Mouse (Mus musculus) cerebellum, adult (tissue): ENCODE results near the gene Agmat.

ENCODE experiments used
- ATAC-seq: cut with Nextera tagmentation; 2 replicates; pipeline ENCODE4 v1.9.2; 2017; ENCODE audit warnings: mild to moderate bottlenecking, moderate library complexity, mixed read lengths; ENCODE audit not compliant: insufficient number of reproducible peaks, low FRiP score, low TSS enrichment

The Agmat gene

GRCm38 (mm10) chr4:141734446-141735205 lies 11.8 kb upstream of the Agmat start:
- peak; percentile 95 for ATAC-seq

GRCm38 (mm10) chr4:141735206-141735560 lies 11.3 kb upstream of the Agmat start:
- ATAC-seq, result peak; percentile 45; the same call in 1 of the 2 replicates

- ATAC-seq, result no peak
Observed at GRCm38 (mm10) chr4:141736856-141737255, 9.6 kb upstream of the Agmat start.

GRCm38 (mm10) chr4:141738015-141738414 lies 8.5 kb upstream of the Agmat start:
- no peak for ATAC-seq

GRCm38 (mm10) chr4:141741856-141742255 lies 4.6 kb upstream of the Agmat start:
- ATAC-seq, result no peak

- ATAC-seq, result no peak
Observed at GRCm38 (mm10) chr4:141742381-141742780, 4.1 kb upstream of the Agmat start.

- no peak for ATAC-seq
Observed at GRCm38 (mm10) chr4:141749557-141749956, 3.1 kb downstream of the Agmat start.

GRCm38 (mm10) chr4:141750826-141751225 lies 4.4 kb downstream of the Agmat start:
- no peak for ATAC-seq

GRCm38 (mm10) chr4:141751419-141752075 lies 5.1 kb downstream of the Agmat start:
- ATAC-seq, result no peak

GRCm38 (mm10) chr4:141752076-141752421 lies 5.6 kb downstream of the Agmat start:
- ATAC-seq, result no peak

GRCm38 (mm10) chr4:141755375-141755930 lies 9.0 kb downstream of the Agmat start:
- no peak for ATAC-seq

GRCm38 (mm10) chr4:141757124-141757523 lies 10.7 kb downstream of the Agmat start:
- ATAC-seq, result no peak

GRCm38 (mm10) chr4:141758874-141759542 lies 12.5 kb downstream of the Agmat start:
- ATAC-seq, result no peak

- ATAC-seq, result no peak
Observed at GRCm38 (mm10) chr4:141760942-141761341, 14.5 kb downstream of the Agmat start.

- ATAC-seq, result no peak
Observed at GRCm38 (mm10) chr4:141762102-141762598, 15.7 kb downstream of the Agmat start.

- ATAC-seq, result no peak
Observed at GRCm38 (mm10) chr4:141763476-141763875, 17.0 kb downstream of the Agmat start.

- no peak for ATAC-seq
Observed at GRCm38 (mm10) chr4:141765008-141765407, 18.5 kb downstream of the Agmat start.

GRCm38 (mm10) chr4:141766316-141766667 lies 19.8 kb downstream of the Agmat start:
- ATAC-seq, result no peak

- ATAC-seq, result no peak
Observed at GRCm38 (mm10) chr4:141766668-141767352, 20.3 kb downstream of the Agmat start.

GRCm38 (mm10) chr4:141767353-141768036 lies 21.0 kb downstream of the Agmat start:
- ATAC-seq, result peak; percentile 87; the same call in 1 of the 2 replicates
